Mouse (Mus musculus): ENCODE results near the gene Ube2h. TPM values are rescaled to one million over a fixed set of nuclear protein-coding genes. Genes with fewer than 3 reads are reported as not detected.
"Not testable (repeated sequence)": the region's sequence is repeated elsewhere in the genome, so short reads cannot be mapped to it uniquely, and the experiment has no call there.

Gene Ube2h
- total RNA-seq, 2 experiments from 2014 or later: 230 to 407 TPM

- ATAC-seq (replicated peaks; ENCODE audit: low FRiP score, poor library complexity, severe bottlenecking): peak; percentile 72
Observed at GRCm38 (mm10) chr6:30210788-30211187, 93.6 kb downstream of the Ube2h start.

- ATAC-seq (replicated peaks; ENCODE audit: low FRiP score, poor library complexity, severe bottlenecking): no peak
Observed at GRCm38 (mm10) chr6:30208844-30209243, 95.5 kb downstream of the Ube2h start.

DNA sequence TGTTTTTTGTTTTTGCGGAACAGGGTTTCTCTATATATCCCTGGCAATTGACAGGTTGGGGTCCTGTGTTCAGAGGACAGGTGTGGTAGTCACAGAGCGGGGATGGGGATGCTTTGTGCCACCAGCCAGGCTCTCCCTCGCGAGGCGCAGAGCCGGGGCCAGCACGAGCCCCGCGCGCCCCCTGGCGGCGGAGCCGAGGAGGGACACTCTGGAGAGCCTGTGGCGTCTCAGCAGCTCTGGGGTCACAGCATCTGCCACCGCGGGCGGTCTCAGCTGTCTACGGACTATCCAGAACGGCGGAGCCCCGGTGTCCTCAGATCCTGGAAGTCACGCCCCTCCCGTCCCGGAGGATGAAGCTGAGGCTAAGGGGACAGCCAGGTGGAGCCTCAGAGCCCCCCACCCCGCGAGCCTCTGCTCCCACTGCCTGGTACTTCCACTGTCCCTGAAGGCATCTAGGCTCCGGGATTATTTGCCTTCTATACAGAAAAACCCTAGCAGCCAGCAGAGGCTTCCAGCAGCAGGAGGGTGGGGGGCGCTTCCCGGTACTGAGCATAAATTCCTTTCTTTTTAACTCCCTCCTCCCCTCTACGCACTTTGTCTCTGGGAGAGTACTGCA, 98.6 kb downstream of the Ube2h start:
- peak; percentile 90 for ATAC-seq (replicated peaks; ENCODE audit: low FRiP score, poor library complexity, severe bottlenecking)

GRCm38 (mm10) chr6:30205180-30205538, 99.2 kb downstream of the Ube2h start:
- ATAC-seq (replicated peaks; ENCODE audit: low FRiP score, poor library complexity, severe bottlenecking): not testable (repeated sequence)

DNA sequence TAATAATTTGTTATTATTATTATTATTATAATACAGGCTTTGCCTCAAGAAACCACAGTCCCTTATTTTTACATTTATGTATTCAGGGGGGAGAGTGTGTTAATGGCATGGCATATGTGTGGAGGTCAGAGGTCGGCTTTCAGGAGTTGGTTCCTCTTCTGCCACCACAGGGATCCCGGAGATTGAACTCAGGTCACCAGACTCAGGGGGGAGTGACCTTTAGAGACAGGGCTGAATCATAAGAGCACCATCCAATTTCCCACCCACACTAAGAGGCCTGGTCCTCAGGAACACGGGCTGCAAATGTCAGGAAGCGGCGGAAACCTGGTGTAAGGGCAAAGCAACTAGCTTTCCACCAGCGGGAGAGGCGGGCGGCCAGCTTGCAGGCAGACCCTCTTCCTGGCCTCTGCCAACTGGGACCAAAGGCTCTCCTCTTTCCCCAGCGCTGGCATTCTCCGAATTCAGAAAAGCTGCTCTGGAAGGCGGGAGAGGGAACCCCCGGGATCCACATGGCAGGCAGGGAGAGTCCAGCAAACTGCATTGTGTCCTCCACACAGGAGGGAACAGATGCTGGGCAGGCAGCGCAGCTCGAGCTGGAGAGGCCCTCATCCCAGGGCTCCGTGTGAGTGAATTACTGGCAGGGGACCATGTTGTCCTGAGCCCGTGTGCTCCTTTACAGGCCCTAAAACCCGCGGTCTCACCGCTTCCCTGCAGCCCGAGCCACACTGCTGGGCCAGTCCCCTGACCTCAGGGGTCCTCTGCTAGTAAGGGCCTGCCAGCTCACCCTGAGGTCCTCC, 99.8 kb downstream of the Ube2h start:
- no peak for ATAC-seq (replicated peaks; ENCODE audit: low FRiP score, poor library complexity, severe bottlenecking)

GRCm38 (mm10) chr6:30196143-30196542, 108.2 kb downstream of the Ube2h start:
- no peak for ATAC-seq (replicated peaks; ENCODE audit: low FRiP score, poor library complexity, severe bottlenecking)

DNA sequence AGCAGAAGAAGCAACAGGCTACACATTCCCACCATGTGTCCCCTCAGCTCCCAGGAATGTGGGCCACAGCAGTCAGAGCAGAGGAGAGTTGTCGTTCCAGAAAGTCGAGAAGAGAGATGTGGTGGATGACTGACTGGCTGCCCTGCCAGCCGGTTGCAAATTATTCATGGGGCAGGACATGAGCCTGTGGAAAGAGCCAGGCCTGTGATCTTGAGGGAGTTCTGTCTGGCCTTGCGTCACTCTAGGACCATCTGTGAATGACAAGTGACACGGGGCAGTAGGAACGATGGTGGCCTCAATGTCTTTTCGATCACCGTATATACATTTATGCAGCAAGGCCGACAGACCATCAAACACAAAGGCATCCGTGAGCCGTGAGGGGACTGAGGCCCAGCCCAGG, 108.7 kb downstream of the Ube2h start:
- no peak for ATAC-seq (replicated peaks; ENCODE audit: low FRiP score, poor library complexity, severe bottlenecking)

GRCm38 (mm10) chr6:30183624-30184023, 120.7 kb downstream of the Ube2h start:
- no peak for ATAC-seq (replicated peaks; ENCODE audit: low FRiP score, poor library complexity, severe bottlenecking)

DNA sequence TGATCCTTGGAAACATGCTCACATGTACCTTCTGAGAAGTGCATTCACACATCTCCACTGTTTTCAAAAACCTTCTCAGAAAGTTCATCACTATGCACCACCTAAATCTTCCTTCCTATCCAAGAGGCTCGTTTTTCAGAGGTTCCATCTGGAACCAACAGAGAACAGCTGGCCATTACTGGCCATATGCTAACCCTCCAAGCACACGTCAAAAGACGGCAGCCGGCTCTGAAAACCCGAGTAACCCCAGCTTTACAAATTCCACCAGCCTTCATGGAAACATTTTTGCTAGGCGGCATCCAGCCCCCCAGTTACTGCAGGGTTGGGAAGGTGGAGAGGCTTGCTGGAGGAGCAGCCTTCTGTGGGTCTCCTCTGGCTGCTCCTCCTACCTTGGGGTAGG, 122.3 kb downstream of the Ube2h start:
- no peak for ATAC-seq (replicated peaks; ENCODE audit: low FRiP score, poor library complexity, severe bottlenecking)

- ATAC-seq (replicated peaks; ENCODE audit: low FRiP score, poor library complexity, severe bottlenecking): no peak
Observed at GRCm38 (mm10) chr6:30180321-30180720, 124.0 kb downstream of the Ube2h start.

GRCm38 (mm10) chr6:30179046-30179445, 125.3 kb downstream of the Ube2h start:
- ATAC-seq (replicated peaks; ENCODE audit: low FRiP score, poor library complexity, severe bottlenecking): no peak

DNA sequence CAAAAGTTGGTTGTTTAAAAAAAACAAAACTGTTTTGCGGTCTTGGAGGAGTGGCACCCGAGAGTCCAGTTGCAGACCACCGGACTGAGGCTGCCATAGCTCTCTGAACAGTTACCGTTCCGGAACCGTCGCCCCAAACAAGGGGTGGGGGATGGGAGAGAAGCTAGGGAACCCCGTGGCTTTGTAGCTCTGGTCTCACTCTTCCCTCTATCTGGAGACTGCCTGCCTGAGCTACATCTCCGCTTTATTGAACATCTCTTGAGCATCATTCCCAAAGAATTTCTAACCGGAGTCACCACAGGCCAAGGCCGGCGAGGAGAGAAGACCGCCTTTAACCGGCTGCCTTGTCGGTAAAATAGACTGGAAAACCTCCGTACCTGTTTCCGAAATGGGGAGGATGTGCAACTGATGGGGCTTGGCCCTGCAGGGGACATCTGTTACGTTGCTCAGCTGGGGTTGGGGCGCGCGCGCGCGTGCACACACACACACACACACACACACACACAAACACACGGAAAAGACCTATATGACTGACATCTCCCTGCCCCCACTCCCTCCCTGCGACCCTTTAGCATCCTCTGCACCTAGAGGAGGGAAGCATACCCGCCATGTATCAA, 126.2 kb downstream of the Ube2h start:
- no peak for ATAC-seq (replicated peaks; ENCODE audit: low FRiP score, poor library complexity, severe bottlenecking)

GRCm38 (mm10) chr6:30177305-30177704, 127.0 kb downstream of the Ube2h start:
- ATAC-seq (replicated peaks; ENCODE audit: low FRiP score, poor library complexity, severe bottlenecking): no peak

DNA sequence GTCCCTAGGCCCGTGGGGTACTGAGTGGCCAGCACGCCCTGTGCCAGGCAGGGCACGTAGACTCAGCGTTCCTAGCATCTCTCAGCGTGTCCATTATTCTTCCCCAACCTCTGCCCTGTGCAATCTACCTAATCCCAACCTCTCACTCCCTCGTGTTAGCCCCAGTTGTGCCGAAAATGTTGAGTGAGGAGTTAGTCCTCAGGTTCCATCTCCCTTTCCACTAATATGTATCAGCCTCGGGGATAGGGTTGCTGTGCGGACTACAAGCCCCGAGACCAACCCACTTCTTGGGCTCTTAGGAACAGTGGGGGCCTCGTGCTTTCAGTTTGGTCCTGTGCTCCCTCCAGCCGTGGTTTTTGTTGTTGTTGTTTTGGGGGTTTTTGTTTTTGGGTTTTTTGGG, 127.8 kb downstream of the Ube2h start:
- ATAC-seq (replicated peaks; ENCODE audit: low FRiP score, poor library complexity, severe bottlenecking): no peak

- no peak for ATAC-seq (replicated peaks; ENCODE audit: low FRiP score, poor library complexity, severe bottlenecking)
Observed at GRCm38 (mm10) chr6:30175918-30176421, 128.4 kb downstream of the Ube2h start.

DNA sequence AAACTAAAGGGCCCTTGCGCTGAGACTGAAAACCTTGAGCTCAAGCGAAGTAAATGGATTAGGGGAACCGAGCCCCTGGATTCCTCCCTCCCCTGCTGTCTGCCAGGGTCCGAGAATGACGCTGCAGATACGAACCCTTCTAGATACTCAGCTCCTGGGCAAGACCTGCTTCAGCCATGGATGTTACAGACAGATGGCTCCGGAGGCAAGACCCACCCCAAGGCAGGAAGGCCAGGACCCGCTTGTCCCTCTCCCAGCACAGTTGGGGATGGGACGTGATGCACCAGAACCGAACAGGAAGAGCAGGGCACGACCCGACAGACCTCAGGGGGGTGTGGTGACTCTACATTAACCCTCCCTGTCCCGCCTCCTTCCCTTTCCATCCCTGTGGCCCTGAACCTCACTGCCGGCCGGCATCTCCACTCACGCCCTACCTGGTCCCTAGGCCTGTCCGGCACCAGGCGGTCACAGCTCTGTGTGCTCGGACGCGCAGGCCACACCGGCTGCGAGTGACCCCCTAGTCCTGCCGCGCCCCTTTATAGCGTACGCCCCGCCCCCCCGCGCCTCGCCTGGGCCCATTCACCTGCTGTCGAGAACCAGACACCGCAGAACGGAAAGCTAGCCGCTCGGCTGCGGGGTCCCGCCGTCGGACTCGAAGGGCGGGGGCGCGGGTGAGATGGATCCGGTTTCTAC, 129.0 kb downstream of the Ube2h start:
- no peak for ATAC-seq (replicated peaks; ENCODE audit: low FRiP score, poor library complexity, severe bottlenecking)

DNA sequence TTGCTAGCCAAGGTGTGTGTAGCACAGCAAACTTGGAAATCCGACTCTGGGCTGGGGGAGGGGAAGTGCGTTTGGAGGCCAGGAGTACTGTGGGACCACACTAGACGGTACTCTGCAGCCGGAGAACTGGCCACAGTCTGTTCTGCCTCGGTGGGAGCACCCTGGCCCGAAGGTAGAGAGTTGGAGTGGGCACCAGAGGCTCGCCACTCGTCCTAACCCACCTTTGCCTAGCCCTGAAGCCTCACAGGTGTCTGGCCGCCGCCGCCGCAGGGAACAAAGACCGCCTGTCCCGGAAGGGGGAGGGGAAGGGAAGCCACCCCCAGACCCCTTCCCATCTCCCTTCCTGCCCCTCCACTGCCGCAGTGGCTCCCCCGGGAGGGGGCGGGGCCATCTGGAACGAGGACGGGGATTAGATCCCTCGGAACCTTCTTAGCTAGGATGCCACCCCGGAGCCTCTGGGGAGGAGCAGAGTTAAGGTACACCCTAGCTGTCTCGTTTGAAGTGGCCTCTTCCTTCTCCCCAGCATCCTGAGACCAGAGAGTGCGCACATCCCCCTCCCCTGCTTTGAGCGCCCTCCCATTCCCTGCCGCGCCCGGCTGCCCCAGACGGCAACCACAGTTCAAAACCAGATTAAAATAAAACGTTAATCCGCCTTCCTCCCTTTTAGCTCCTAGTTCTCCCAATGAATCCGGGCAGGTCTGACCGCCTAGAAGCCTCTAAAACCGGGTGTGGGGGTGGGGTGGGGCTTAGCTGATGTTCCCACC, 129.7 kb downstream of the Ube2h start:
- ATAC-seq (replicated peaks; ENCODE audit: low FRiP score, poor library complexity, severe bottlenecking): no peak

- no peak for ATAC-seq (replicated peaks; ENCODE audit: low FRiP score, poor library complexity, severe bottlenecking)
Observed at GRCm38 (mm10) chr6:30173551-30174460, 130.5 kb downstream of the Ube2h start.

Measured in erythroblast, adult 5-6 weeks (primary cell).